Mouse (Mus musculus) mouse embryonic stem cell (cell line): ENCODE data around the gene Trim10.

Experiments used
- in situ Hi-C, 2 experiments: fragments of 300-500 bp; cut with MboI; formaldehyde crosslinking; loops; 1 replicate in 1 of 2; 3 replicates in 1 of 2; pipeline ENCODE4 v1.14.3; 2019 to 2020; ENCODE audit warnings: low sequenced_read_pairs in 2 of 2, low pct_unique_long_range_greater_than_20kb in 1 of 2, mixed read lengths in 1 of 2; ENCODE audit not compliant: unreplicated experiment in 1 of 2

Gene Trim10

DNA sequence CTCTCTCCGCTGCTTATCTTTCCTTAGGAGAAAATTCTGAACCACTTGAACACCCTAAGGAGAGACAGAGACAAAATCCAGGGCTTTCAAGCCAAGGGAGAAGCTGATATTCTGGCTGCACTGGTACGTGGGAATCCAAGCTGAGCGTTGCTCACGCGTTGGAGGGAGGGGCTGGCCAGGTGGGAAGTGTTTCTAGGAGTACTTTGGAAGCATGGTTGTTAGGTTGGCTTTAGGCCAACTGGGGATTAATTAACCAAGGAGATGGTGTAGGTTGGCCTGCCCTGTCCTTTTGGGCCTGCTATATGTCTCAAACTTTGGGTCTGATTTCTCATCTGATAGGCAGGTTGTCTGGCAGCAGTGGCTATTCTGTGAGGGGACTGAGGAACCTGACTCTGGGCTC, 18.2 kb upstream of the Trim10 start:
- in situ Hi-C loops: no loop called here

DNA sequence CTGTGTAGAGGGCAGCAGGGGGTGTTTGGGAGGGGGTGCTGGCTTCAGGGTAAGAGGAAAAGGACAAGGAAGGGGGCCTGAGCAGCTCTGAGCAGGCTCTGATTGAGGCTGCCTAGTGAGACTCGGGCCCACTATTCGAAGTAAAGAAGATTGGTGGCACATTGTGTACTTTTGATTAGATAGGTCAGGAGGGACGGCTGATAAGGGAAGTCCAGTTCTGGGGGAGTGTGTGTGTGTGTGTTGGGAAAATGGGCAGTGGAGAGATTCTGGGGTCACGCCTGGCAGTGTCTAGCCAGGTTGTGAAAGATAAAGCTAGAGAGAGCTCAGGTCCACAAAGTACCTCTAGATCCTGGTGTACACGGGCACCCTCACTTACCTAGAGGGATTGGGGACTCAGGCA, 17.7 kb upstream of the Trim10 start:
- in situ Hi-C loops: no loop called here

DNA sequence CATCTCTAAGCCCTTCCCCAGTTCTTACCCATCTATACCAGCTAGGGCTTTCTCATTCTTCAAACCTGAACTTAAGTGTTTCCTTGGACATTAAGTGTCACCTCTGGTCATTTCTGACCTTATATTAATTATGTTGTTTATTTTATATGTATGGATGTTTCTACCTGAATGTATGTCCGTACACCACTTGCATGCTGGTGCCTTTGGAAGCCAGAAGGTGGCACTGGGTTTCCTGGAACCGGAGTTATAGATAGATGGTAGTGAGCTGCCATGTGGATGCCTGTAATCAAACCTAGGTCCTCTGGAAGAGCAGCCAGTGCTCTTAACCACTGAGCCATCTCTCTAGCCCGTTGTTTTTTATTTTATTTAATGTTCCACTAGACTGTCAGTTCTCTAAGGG, 13.9 kb upstream of the Trim10 start:
- in situ Hi-C loops: no loop called here

DNA sequence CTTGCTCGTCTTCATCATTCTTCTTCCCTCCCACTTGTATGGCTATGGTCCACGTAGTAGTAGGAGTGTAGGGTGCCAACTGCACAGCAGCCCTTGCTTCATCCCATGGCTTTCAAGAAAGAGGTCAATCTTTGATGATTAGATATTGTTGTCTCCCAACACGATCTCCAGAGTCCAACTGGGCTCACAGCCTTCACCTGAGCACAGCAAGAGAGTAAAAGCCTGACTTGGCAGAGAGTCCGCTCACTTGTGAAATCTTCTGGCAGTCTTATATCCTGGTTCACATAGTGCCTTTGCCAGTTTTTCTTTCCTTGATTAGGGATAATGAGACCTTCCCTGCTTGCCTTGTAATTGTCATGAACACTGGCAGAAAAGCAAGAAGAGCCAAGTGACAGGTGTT, 13.1 kb upstream of the Trim10 start:
- in situ Hi-C loops: no loop called here

DNA sequence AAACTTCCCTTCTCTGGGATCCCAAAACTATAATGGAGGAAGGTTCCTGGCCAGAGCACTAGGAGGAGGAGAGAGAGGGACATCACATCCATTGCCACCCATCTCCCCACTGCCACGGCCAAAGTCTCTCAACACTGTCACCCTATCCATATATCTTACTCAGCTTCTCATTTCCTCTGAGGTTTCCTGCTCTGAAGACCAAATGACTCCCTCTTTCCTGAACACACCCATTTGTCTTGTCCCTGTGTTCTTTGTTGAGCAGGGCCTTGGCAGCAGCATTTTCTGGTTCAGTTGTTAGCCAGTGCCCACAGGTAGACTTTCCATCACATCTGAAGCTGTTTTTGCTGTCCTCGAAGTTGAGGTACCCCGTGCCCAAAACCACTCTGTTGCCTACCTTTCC, 11.2 kb upstream of the Trim10 start:
- in situ Hi-C loops: no loop called here

DNA sequence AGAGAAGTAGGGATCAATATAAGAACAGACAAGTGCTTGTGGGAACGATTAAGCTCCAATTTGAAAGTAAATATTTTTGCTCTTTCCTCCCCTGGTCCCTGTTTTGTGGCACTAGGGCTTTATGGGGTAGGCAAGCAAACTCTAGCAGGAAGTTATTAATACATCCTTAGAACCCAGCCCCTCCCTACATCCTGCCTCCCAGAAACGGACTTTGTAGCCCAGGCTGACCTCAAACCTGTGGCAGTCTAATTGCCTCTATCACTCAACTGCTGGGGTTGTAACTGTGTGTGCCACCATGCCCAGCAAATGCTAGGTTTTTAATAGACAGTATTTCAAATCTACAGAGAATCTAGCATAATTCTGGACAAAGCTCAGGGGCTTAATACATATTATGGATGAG, 7.7 kb upstream of the Trim10 start:
- in situ Hi-C loops: no loop called here

DNA sequence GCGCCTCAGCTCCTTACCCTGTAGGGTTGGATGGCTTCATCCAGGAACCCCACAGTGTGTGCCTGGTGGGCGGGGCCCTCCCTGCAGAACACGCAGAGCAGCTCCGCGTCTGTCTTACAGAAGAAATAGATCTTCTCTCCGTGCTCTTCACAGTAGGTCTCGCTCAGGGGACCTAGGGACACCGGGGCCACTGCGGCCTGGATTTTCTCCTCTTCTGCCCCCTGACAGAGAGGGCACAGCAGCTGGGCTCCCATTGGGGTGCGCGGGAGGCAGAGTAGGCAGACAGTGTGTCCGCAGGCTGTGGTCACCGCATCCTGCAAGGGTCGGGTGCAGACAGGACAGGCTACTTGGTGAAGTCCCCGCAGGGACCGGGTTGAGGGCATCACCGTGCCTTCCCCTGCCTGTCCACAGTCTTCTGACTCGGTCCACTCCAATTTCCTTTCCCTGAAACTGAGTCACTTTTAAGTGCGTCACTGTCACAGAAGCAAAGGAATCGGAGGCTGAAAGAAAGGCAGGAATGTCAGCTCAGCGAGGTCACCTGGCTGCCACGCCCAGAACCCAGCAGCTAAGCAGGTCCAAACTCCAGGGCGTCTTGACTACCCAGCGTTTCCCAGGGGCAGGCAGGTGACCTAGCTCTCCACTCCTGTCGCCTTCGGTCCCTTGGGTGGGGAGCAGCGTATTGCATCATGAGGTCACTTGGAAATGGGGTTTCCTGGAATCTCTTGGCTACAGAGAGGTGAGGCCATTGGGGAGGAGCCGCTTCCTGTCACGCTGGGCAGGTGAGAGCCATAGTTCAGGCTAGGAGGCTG, 2.5 kb upstream of the Trim10 start, which contains the start of gene Trim15:
Gene Trim15, minus strand, starts transcription at position 492 of the 809 bp plus-strand sequence.
- in situ Hi-C loops: no loop called here

DNA sequence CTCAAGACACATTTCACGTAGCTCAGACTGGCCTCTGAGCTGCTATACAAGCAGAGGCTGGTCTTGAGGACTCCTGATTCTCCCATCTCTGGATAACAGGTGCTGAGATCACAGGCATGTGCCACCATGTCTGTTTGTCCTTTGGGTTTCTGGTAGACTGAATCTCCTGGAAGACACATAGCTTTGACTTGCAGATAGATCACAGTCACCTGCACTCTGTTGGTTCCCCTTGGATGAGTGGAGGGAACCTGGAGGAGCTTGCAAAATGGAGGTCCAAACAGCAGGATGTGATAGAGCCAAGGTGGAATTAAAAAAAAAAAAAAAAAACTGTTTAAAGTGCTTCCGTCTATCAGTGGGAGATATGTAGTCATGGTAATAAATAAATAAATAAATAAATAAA, 538 bp upstream of the Trim10 start:
- in situ Hi-C loops: no loop called here

DNA sequence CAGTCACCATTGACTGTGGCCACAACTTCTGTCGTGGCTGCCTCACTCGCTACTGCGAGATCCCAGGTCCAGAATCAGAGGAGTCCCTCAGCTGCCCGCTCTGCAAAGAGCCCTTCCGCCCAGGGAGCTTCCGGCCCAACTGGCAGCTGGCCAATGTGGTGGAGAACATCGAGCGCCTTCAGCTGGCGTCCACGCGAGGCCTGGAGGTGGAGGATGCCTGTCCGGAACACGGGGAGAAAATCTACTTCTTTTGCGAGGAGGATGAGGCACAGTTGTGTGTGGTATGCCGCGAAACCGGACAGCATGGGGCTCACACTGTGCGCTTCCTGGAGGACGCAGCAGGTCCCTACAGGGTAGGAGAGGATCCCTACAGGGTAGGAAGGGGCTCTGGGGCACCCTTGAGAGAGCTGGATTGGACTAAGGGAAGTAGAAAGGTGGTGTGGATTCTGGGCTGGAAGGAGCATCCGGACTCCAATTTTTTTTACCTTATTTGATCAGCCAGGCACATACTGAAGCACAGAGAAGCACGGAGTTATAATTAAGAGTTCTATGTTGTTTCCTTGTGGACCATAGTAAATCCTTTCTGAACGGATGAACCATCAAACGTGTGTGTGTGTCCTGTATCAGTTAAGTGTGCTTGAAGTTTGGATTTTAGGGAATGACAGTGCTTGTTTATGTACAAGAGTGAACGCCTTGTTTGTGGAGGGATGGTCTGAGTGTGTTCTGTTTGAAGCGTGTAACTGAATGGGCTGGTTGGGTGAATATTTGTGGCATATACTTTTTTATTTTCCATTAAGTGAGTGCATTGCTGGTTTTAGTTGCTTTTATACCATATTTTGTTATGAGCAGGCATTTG, 809 bp downstream of the Trim10 start:
- in situ Hi-C loops: no loop called here

DNA sequence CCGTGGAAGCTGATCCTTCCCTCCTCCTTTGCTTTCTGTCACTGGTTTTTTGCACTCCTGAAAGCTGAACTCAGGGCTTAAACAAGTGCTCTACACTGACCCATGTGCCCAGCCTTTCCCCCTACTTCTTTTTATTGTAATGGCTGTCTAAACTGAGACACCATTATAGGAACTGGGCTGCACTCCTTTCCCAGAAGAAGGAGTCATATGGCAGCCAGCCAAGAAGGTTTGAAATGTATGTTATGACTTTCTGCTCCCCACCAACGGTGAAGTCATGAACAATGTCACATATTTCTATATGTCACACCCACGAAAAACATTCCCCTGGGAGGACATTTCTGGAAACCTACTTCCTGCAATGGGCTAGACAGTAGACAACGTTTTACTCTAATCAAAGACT, 5.3 kb downstream of the Trim10 start:
- in situ Hi-C loops: no loop called here

DNA sequence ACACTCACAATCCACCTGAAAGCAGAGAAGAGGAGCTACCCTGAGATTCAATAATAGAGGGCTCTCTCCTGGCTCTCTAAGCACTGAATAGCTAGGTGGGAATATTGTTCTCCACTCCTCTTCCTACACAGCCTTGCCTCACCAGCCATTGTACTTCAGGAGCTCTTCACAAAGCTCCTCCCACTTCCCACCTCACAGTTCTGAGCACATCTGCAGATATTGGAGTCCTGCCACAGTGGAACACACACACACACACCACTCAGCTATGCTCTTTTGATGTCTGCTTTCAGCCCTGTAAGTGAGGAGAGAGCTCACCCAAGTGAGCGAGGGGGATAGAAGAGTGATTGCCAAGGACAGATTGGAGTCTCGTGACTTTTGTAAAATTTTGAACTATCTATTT, 14.0 kb downstream of the Trim10 start:
- in situ Hi-C loops: no loop called here

DNA sequence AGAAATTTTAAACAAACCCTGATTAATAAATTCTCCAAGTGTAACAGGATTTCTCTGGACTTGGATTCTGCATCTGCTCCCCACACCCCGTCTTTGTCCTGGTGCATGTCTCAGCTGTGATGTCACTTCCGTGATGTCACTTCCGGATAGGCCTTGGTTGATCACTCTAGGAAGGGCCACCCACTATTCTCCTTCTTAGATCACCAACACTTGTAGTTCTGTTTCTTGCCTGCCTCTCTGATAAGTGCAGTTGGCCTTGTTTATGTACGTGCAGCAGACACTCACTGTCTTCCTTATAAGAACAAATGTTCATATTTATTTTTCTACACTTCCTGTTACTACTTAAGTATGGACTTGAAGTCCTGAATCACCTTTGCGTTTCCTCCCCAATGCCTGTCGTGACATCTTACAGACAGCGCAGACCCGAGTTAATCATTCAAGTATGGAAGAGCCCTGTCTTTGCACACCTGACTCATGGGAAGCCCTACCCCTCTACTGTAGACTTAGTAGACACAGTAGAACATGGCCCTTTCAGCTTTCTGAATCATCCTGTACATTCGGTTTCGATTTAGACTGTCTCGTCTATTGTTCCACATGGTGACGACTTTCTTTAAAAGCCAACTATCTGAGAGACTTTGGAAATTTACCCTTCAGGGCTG, 15.9 kb downstream of the Trim10 start:
- in situ Hi-C loops: no loop called here

DNA sequence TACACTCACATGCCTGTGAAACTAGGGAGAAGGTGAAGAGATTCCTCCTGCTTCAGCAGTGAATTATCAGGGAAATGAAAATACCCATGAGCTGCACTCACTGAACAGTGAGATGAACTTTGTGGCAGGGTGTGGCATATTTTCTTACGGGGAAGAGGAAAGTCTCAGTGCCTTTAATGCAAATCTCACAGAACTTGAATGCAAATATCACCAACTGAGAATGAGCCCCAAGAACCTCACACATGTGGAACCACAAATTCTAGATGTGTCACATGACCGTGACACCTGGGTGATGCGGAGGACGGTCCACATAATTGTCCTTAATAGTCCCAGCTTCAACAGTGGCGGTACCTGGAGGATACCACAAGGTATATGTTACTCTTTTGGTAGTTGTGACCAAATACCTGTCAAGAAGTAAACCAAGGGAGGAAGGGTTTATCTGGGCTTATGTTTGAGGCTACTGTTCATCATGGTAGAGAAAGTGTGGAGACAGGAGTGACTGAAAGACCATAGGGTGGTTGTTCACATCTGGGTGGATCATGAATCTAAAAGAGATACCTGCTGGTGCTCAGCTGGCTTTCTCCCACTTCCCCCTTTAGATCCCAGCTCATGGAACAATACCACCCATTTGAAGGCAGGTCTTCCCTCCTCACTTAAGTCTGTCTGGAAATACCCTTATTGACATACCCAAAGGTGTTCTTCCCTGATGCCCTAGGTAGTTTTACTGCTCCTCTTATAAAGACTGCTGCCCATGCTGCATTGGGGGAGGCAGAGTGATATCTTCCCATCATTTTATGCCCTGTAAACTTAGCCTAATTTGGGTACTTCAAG, 20.9 kb downstream of the Trim10 start, which contains the start of gene Trim40:
Gene Trim40, minus strand, starts transcription at position 51 of the 831 bp plus-strand sequence.
- in situ Hi-C loops: loop anchor here (5.0 kb wide), 1 partner anchor 312 kb away; the partner anchor contains the start of gene Olfr94 (in 2 of the 2)

DNA sequence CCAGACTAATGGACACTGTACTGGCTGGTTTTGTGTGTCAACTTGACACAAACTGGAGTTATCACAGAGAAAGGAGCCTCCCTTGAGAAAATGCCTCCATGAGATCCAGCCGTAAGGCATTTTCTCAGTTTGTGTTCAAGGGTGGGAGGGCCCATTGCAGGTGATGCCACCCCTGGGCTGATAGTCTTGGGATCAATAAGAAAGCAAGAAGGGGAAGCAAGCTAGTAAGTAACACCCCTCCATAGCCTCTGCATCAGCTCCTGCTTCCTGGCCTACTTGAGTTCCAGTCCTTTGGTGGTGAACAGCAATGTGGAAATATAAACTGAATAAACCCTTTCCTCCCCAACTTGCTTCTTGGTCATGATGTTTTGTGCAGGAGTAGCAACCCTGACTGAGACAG, 22.1 kb downstream of the Trim10 start:
- in situ Hi-C loops: loop anchor here (5.0 kb wide), 1 partner anchor 311 kb away; the partner anchor contains the start of gene Olfr94 (in 2 of the 2)

DNA sequence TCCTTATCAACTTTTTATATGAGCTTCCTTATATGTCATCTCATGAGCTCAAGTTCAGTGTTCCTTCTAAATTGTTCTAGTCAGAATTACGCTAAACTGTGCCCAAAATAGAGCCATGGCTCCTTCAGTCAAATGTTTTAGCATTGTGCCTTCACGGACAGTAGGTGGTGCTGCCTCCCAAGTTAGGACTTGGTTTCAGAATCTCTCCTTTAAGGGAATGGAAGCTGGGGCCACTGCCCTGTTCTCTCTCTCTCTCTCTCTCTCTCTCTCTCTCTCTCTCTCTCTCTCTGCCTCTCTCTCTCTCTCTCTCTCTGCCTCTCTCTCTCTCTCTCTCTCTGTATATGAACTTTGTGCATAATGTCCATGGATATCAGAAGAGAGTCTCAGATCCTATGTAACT, 23.0 kb downstream of the Trim10 start:
- in situ Hi-C loops: loop anchor here (5.0 kb wide), 1 partner anchor 310 kb away; the partner anchor contains the start of gene Olfr94 (in 2 of the 2)

DNA sequence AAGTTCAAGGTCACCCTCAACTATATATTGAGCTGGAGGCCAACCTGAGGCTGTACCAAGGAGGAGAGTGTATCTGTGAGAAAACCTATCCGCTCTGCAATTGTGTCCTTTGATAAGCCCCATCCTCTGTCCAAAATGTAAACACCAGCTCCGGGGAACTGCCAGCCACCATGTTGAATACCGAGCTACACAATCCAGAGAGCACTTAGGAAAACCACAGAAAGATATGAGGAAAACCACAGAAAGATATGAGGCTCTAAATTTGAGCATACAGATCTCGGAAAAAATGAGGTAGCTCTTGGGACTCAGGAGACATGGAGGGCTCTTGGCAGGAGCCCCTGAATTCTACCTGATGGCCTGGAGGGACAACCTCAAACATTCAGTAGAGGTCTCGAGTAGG, 24.0 kb downstream of the Trim10 start:
- in situ Hi-C loops: loop anchor here (5.0 kb wide), 1 partner anchor 309 kb away; the partner anchor contains the start of gene Olfr94 (in 2 of the 2)

DNA sequence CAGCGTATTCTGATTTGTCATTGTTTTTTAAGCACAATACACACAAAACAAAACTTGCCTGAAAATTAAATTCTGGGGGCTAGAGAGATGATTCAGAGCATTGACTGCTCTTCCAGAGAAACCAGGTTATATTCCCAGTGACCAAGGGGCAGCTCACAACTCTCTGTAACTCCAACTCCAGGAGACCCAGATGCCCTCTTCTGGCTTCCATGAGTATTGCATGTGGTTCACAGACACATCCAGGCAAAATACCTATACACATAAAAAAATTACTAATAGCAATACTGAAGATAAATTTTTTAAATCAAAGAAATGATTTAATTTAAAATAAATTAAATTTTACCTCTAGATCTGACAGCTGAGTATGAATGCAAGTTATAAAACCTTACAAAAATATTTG, 27.2 kb downstream of the Trim10 start:
- in situ Hi-C loops: no loop called here

DNA sequence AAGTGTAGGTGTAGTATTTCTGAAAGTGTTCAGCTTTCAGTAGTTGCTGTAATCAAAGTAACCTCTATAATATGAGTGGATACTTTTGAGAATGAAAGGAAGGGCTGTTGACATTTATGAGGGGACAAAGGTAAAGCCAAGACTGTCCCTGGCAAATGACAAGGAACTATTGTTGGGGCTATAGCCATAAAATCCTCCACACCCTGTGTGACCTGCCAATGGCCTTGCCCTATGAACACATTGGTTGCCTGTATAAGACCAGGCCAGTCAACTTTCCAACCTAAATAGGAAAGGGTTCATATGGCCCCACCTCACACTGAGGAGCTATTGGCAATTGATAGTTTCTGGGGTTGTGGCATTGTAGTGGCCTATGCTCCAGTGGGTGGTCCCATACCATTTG, 27.7 kb downstream of the Trim10 start:
- in situ Hi-C loops: no loop called here
